In the genomic region with DNA sequence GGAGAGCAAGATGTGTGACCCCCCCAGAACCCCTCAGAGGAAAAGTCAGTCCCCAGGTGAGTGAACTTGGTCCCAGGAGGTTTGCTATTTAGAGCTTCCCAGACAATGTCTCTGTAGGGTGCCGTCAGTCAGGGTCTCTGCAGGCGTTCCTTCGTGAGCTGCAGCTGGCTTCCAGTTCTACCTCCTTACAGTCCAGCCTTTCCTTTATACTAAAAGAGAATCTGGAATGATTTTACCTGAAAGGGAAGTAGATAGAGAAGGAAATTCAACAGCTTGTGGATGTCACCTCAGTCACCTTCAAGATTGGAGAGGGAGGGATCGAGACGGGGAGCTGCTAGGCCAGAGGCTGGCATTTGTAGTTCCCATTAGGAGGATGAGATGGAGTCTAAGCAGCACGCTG, we compare ENCODE assay signal across 25 mouse cellular contexts.
"Had no signal": no experiment of that assay in that cellular context is flagged by ENCODE, and none has a peak within 500 bp of the region (broad histone marks: within the 10 kb centered on the region; RNA-seq: fewer than 3 reads in every experiment).

No protein-coding gene starts in this region.

- H3K27ac ChIP-seq: heart, adult 2 months; hindbrain, embryonic 10.5 days; hindbrain, embryonic 12.5 days; hindbrain, embryonic 15.5 days; hindbrain, postnatal 0 days; left cerebral cortex, adult 2 months; limb, embryonic 10.5 days; limb, embryonic 12.5 days; liver, embryonic 13.5 days; liver, embryonic 15.5 days had no signal

- H3K4me2 ChIP-seq: heart, embryonic 12.5 days; hindbrain, embryonic 12.5 days; hindbrain, embryonic 15.5 days; limb, embryonic 12.5 days; liver, embryonic 11.5 days; liver, embryonic 13.5 days; liver, embryonic 15.5 days had no signal

- DNase-seq: gastrocnemius, postnatal 14 days; gastrocnemius, postnatal 36 days; heart, adult 2 months; heart, postnatal 10 days; heart, postnatal 4 days; kidney, adult 11 months; kidney, adult 2 months; kidney, adult 9 months; kidney, postnatal 10 days; kidney, postnatal 25 days; kidney, postnatal 4 days; liver; liver, embryonic 13.5 days; liver, postnatal 0 days had no signal

- H3K4me3 ChIP-seq: heart, adult 2 months; heart, embryonic 12.5 days; hindbrain, embryonic 10.5 days; hindbrain, embryonic 12.5 days; hindbrain, embryonic 15.5 days; left cerebral cortex, adult 2 months; limb, embryonic 10.5 days; limb, embryonic 12.5 days; liver, embryonic 13.5 days; liver, embryonic 15.5 days had no signal

- H3K9ac ChIP-seq: heart, embryonic 12.5 days; hindbrain, embryonic 12.5 days; hindbrain, embryonic 15.5 days; limb, embryonic 12.5 days; liver, embryonic 13.5 days; liver, embryonic 15.5 days; liver, postnatal 0 days had no signal

- H3K36me3 ChIP-seq: heart, embryonic 12.5 days; limb, embryonic 10.5 days; liver, embryonic 13.5 days; liver, embryonic 15.5 days had no signal

- ATAC-seq: hindbrain, postnatal 0 days; intestine, embryonic 16.5 days; liver, postnatal 0 days had no signal

- H3K27me3 ChIP-seq: heart, embryonic 12.5 days; hindbrain, embryonic 12.5 days; hindbrain, embryonic 15.5 days; limb, embryonic 12.5 days; liver, embryonic 13.5 days; liver, embryonic 15.5 days had no signal

- H3K9me3 ChIP-seq: heart, embryonic 12.5 days; hindbrain, embryonic 10.5 days; hindbrain, embryonic 12.5 days; hindbrain, embryonic 15.5 days; limb, embryonic 10.5 days; limb, embryonic 12.5 days; liver, embryonic 13.5 days; liver, embryonic 15.5 days had no signal
